Mouse (Mus musculus) liver, embryonic 14.5 days (tissue): ENCODE measurements around the gene Tyw3.

Source experiments
- CTCF ChIP-seq: IDR thresholded peaks from 2 replicates; pipeline ENCODE4 v1.5.1; 2016; ENCODE audit warnings: antibody characterized with exemption, low read depth, control low read depth
- EP300 ChIP-seq: IDR thresholded peaks from 2 replicates; pipeline ENCODE4 v1.6.1; 2016; ENCODE audit warnings: antibody characterized with exemption, low read depth

GRCm38 (mm10) chr3:154628284-154628683 is 31.4 kb upstream of the Tyw3 start:
- no peak for TF ChIP-seq CTCF
- TF ChIP-seq EP300, result no peak
